Mouse (Mus musculus) heart, embryonic 13.5 days (tissue): ENCODE data around the gene Pigu. TPM values are rescaled to one million over a fixed set of nuclear protein-coding genes. Genes with fewer than 3 reads are reported as not detected.

Experiments
- ATAC-seq: fragments of 200-750 bp; cut with Nextera tagmentation; 2 replicates; pipeline ENCODE4 v1.8.0; 2017; ENCODE audit warnings: moderate TSS enrichment; ENCODE audit not compliant: insufficient number of reproducible peaks, low FRiP score, low TSS enrichment; ENCODE audit errors: extremely low read depth
- H3K27ac ChIP-seq: fragments of 300-500 bp; sonication (generic); replicated peaks from 2 replicates; pipeline ENCODE4 v1.5.1; 2015; ENCODE audit warnings: moderate library complexity, mild to moderate bottlenecking, inconsistent platforms
- H3K27me3 ChIP-seq: fragments of 300-500 bp; sonication (generic); replicated peaks from 2 replicates; pipeline ENCODE4 v1.6.1; 2015; ENCODE audit warnings: mild to moderate bottlenecking, inconsistent platforms
- H3K36me3 ChIP-seq: fragments of 300-500 bp; sonication (generic); 2 replicates; pipeline ENCODE4 v1.6.1; 2015; ENCODE audit warnings: mild to moderate bottlenecking, inconsistent platforms
- H3K4me1 ChIP-seq: fragments of 300-500 bp; sonication (generic); 2 replicates; pipeline ENCODE4 v1.6.1; 2015; ENCODE audit warnings: inconsistent platforms
- H3K4me2 ChIP-seq: fragments of 300-500 bp; sonication (generic); 2 replicates; pipeline ENCODE4 v1.6.1; 2015; ENCODE audit warnings: inconsistent platforms, mild to moderate bottlenecking, moderate library complexity
- H3K4me3 ChIP-seq: fragments of 300-500 bp; sonication (generic); 2 replicates; pipeline ENCODE4 v1.5.1; 2015; ENCODE audit warnings: moderate library complexity, mild to moderate bottlenecking, inconsistent platforms
- H3K9ac ChIP-seq: fragments of 300-500 bp; sonication (generic); 2 replicates; pipeline ENCODE4 v1.6.1; 2015; ENCODE audit warnings: inconsistent platforms, mild to moderate bottlenecking, moderate library complexity
- H3K9me3 ChIP-seq: fragments of 300-500 bp; sonication (generic); 2 replicates; pipeline ENCODE4 v1.6.1; 2016; ENCODE audit warnings: inconsistent platforms
- WGBS: fragments of 180-500 bp; shearing (Covaris S2); methylation state at CpG from one replicate; pipeline ENCODE4 v1.1.7; 2015; ENCODE audit warnings: mixed read lengths; 5-methylcytosine and 5-hydroxymethylcytosine counted together
- polyA plus RNA-seq: library from polyadenylated mRNA; unstranded; fragments of >200 nt; fragmentation: Nextera tagmentation; extraction: Ambion mirVana; gene quantifications from 2 replicates; pipeline ENCODE4 v1.2.1, GENCODE M21; 2015

The Pigu gene
- polyA plus RNA-seq, 1 experiment from 2014 or later: 53.2 TPM

DNA sequence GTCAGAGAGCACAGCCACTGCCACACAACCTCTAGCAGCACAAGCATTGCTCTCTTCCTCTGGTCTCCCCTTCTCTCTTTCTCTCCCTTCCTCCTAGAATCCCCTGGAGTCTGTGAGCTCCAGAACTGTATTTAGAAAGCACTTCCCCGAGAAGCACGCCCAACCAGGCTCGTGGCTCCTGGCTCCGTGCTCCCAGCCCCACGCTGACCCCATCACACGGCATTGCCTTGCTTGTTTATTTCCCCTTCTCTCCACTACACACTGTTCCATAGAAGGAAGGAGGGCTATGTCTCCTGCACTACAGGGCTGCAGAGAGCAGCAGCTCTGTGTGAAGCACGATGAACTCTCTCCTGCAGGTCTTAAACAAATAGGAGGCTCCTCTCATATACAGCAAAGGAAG is 72.6 kb downstream of the Pigu start:
- Histone ChIP-seq H3K36me3 (peaks cover 25% of the 10 kb centered on the region), H3K4me3 (no peak overlapping the region), H3K4me1 (peaks cover 45% of the 10 kb centered on the region), H3K27ac (peak overlapping the region; percentile 76), H3K9ac (peak overlapping the region; percentile 33; the same call in 1 of the 2 replicates), H3K27me3 (no peaks in the 10 kb centered on the region), H3K4me2 (no peak overlapping the region), H3K9me3 (no peaks in the 10 kb centered on the region)
- WGBS: 58% methylated on average over 7 of the region's 7 CpGs
- ATAC-seq: no peak

DNA sequence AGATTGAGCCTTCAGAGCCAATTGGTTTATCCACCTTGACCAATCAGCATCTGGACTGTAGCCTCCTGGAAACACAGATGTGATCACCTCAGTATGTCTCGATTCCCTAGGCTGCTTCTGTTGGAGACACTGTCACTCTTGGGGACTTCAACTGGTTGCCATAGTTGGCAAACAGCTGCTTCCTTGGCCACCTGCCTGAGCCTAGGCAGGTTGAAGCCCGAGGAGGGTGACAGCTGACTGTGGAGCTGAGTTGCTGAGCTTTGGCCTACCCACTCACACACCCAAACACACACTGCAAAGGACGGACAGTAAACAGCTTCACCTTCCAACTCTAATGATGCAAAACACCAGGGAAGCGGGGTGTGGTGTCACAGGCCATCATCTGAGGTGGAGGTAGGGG is 73.4 kb downstream of the Pigu start:
- no peak overlapping the region for H3K4me3 ChIP-seq
- ATAC-seq: no peak
- H3K36me3 ChIP-seq: peaks cover 29% of the 10 kb centered on the region
- H3K4me1 ChIP-seq: peaks cover 45% of the 10 kb centered on the region
- peak overlapping the region; percentile 76 for H3K27ac ChIP-seq
- no peaks in the 10 kb centered on the region for H3K9me3 ChIP-seq
- H3K9ac ChIP-seq: no peak overlapping the region
- WGBS: 80% methylated on average over 4 of the region's 4 CpGs
- H3K27me3 ChIP-seq: no peaks in the 10 kb centered on the region
- H3K4me2 ChIP-seq: no peak overlapping the region

DNA sequence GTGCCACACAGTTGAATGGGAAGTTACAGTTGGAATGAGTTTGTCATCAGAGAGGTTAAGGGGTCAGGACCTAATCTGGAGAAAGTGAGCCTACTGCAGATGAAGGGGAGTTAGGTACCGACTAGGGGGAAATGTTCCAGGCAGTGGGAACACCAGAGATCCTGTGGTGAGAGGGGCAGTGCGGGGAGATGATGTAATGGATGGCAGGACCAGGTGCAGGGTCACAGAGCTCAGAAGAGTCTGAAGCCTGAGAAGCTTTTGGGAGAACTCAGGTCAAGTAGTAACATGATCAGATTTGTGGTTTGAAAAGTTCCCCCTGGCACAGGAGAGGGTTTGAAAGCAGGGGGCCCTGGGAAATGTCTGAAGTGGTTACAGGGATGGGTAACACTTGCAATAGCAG is 77.1 kb downstream of the Pigu start:
- no peaks in the 10 kb centered on the region for H3K9me3 ChIP-seq
- peaks cover 42% of the 10 kb centered on the region for H3K4me1 ChIP-seq
- 59% methylated on average over 2 of the region's 2 CpGs for WGBS
- H3K36me3 ChIP-seq: peaks cover 38% of the 10 kb centered on the region
- ATAC-seq: no peak
- no peak overlapping the region for H3K4me3 ChIP-seq
- no peaks in the 10 kb centered on the region for H3K27me3 ChIP-seq
- no peak overlapping the region for H3K4me2 ChIP-seq
- no peak overlapping the region for H3K27ac ChIP-seq
- H3K9ac ChIP-seq: no peak overlapping the region

DNA sequence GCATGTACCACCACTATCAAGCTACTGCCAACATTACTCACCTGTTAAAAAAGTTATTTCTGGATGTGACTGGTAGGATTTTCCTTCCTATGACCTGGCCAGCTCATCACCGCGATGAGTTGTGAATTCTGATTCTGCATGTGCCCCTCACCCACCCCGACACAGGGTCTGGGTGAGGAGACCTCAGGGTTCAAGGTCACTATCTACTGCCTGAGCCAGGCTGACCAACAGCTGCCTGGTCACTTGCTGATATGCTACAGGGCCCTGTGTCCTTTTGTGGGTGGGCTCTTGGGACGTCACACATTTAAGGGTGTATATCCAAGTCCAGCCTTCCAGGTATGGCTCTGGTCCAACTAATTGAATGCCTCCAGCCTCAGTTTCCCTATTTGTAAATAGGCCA is 78.1 kb downstream of the Pigu start:
- Histone ChIP-seq H3K27me3 (no peaks in the 10 kb centered on the region), H3K9me3 (no peaks in the 10 kb centered on the region), H3K4me2 (no peak overlapping the region), H3K36me3 (peaks cover 38% of the 10 kb centered on the region), H3K4me3 (no peak overlapping the region), H3K27ac (no peak overlapping the region), H3K9ac (no peak overlapping the region), H3K4me1 (peaks cover 33% of the 10 kb centered on the region)
- 81% methylated on average over 4 of the region's 4 CpGs for WGBS
- no peak for ATAC-seq

DNA sequence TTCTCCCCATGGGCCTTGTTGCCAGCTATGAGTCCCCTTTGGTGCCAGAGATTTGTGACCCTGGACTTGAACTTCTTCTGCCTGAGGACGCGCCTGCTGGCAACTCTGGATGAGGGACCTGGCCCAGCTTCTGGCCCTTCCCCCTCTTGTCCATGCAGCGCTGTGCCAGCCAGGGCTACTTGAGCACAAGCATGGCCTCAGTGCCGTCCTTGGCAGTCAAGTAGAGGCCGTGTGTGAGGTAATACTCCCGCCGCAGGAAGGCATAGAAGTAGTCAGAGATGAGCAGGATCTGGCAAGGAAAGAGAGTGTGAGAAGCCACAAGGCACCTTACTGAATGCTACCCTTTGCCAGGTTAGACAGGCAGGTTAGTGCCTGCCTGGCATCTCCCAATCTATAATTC is 78.9 kb downstream of the Pigu start:
- H3K36me3 ChIP-seq: peaks cover 35% of the 10 kb centered on the region
- H3K4me2 ChIP-seq: no peak overlapping the region
- H3K4me1 ChIP-seq: peaks cover 25% of the 10 kb centered on the region
- WGBS: 84% methylated on average over 7 of the region's 7 CpGs
- no peaks in the 10 kb centered on the region for H3K9me3 ChIP-seq
- H3K4me3 ChIP-seq: no peak overlapping the region
- no peak overlapping the region for H3K27ac ChIP-seq
- no peak for ATAC-seq
- H3K27me3 ChIP-seq: no peaks in the 10 kb centered on the region
- H3K9ac ChIP-seq: no peak overlapping the region; the same call in 1 of the 2 replicates

DNA sequence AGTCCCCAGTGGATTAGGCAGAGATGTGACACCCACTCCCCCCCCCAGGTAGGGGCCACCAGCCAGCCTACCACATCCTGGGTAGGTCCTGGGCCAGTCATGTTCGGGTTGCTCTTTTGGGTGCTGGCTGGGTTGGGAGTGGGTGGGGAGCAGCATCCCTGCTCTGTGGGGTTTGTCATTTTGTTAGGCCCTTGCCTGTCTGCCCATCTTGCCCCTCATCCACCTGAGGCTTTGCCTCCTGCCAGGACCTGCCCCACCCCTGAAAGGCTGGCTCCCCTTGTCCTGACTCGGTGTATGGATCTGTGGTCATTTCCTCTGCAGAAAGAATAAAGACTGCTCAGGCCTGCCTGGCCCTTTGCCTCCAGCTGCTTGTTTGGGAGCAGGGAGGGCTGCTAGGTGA is 79.5 kb downstream of the Pigu start:
- Histone ChIP-seq H3K9ac (peak overlapping the region; percentile 99), H3K4me3 (peak overlapping the region; percentile 97), H3K27me3 (no peaks in the 10 kb centered on the region), H3K27ac (0 out of 2 replicates have a peak overlapping the region, but pooled peaks have one; percentile 93), H3K36me3 (peaks cover 35% of the 10 kb centered on the region), H3K4me1 (peaks cover 22% of the 10 kb centered on the region), H3K4me2 (peak overlapping the region; percentile 90), H3K9me3 (no peaks in the 10 kb centered on the region)
- no peak for ATAC-seq
- 82% methylated on average over 2 of the region's 2 CpGs for WGBS

DNA sequence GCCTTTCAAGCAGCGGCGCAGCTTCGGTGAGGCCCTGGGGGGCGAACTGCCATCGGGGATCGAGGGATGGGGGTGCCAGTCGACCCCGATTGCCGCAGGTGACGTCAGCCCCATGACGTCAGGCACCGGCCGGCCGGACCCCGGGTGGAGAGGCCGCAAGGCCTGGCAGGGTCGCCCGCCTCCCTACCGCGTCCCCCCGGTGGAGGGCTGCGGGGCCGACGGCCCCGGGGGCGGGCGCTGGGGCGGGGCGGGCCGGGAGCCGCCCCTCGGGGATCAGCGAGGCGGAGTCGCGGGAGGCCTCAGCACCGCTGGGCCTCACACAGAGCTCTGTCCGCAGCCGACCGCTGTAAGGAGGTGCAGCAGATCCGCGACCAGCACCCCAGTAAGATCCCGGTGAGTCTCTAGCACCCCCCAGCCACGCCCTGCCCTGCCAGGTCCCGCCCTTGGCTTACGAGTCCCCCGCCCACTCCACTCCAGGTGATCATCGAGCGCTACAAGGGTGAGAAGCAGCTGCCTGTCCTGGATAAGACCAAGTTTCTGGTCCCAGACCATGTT is 80.5 kb downstream of the Pigu start:
- Histone ChIP-seq H3K27ac (peak overlapping the region; percentile 93), H3K9me3 (no peaks in the 10 kb centered on the region), H3K4me1 (peaks cover 26% of the 10 kb centered on the region), H3K4me3 (peak overlapping the region; percentile 97), H3K9ac (peak overlapping the region; percentile 99), H3K27me3 (no peaks in the 10 kb centered on the region), H3K4me2 (peak overlapping the region; percentile 90), H3K36me3 (peaks cover 33% of the 10 kb centered on the region)
- WGBS: 0% methylated on average over 46 of the region's 49 CpGs
- peak; percentile 88 for ATAC-seq

DNA sequence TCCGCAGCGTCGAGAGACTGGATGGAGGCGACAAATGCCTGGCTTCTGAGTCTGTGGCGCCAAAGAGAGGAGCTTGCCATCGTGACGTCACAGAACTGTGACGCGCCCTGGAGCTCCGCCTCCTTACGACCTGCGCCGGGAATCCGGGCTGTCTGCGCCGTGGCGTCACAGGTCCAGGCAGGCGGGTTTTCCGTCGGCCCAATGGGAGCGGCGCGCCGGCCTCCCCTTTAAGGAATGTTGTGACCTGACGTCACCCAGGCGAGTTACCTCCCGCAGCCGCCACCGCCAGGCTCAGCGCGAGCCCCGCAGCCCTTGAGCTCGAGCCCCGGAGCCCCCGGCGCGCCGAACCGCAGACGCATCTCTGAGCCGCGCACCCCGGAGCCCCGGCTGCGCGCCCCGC is 81.0 kb downstream of the Pigu start, which contains the start of gene Map1lc3a:
Gene Map1lc3a, plus strand, starts transcription at position 103 of the 400 bp plus-strand sequence.
- WGBS: under 1% methylated on average over 47 of the region's 47 CpGs
- Histone ChIP-seq H3K9ac (peak within 1 kb of the TSS; percentile 99), H3K9me3 (no peaks in the 10 kb centered on the region), H3K4me1 (peaks cover 26% of the 10 kb centered on the region), H3K27me3 (no peaks in the 10 kb centered on the region), H3K36me3 (peaks cover 29% of the 10 kb centered on the region), H3K4me2 (peak within 1 kb of the TSS; percentile 90), H3K4me3 (peak within 1 kb of the TSS; percentile 97), H3K27ac (peak within 1 kb of the TSS; percentile 93)
- ATAC-seq: peak; percentile 78

DNA sequence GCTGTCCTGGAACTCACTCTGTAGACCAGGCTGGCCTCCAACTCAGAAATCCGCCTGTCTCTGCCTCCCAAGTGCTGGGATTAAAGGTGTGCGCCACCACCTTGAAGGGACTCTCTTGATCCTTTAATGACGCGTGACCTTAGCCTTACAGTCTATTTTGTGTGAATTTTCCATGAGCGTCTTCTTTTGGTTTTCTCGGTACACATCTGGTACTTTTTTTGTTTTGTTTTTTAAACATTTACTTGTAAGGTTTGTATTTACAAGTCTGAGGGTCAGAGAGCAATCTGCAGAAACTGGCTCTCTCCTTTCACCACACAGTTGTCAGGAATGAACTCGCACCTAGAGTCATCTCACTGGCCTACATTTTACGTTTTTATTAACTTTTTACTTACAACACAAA is 83.6 kb downstream of the Pigu start:
- H3K4me1 ChIP-seq: peaks cover 26% of the 10 kb centered on the region
- no peak for ATAC-seq
- WGBS: 84% methylated on average over 8 of the region's 8 CpGs
- H3K4me3 ChIP-seq: no peak overlapping the region
- no peaks in the 10 kb centered on the region for H3K9me3 ChIP-seq
- H3K27ac ChIP-seq: no peak overlapping the region
- no peak overlapping the region for H3K4me2 ChIP-seq
- no peak overlapping the region for H3K9ac ChIP-seq
- H3K27me3 ChIP-seq: no peaks in the 10 kb centered on the region
- H3K36me3 ChIP-seq: peaks cover 12% of the 10 kb centered on the region

DNA sequence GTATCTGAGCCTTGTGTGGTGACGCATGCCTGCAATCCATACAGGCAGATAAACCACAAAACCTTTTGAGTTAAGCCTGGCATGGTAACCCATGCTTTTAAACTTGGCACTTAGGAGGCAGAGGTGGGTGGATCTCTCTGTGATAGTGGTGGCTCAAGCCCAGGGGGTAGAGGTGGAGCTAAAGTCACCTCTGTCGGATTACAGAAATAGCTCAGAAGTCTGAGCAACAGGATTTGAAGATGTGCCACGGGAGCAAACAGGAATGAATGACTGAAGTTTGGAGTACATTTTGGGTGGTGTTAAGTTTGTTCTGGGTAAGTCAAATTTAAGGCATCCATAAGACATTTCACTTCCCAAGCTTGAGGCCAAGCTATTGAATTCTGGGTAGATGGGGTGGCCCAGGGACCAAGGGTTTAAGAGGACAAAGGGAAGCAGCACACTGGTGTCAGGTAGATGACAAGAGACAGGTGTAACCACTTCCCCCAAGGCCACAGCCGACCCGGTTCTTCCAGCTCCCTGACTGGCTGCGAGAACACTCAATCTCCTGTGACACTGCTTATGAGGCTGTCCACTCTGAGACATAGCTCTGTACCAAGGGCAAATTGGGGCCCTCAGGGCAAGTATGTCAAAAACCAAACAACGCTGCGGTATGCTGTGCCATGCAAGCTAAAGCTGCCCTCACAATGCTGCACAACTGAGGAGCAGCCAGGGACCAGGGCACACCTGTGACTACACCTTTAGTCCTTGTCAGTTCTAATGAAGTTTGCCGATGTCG is 84.6 kb downstream of the Pigu start:
- Histone ChIP-seq H3K4me2 (no peak overlapping the region), H3K27me3 (no peaks in the 10 kb centered on the region), H3K9ac (no peak overlapping the region), H3K4me3 (no peak overlapping the region), H3K36me3 (peaks cover 2% of the 10 kb centered on the region; the same call in 1 of the 2 replicates), H3K4me1 (peaks cover 22% of the 10 kb centered on the region), H3K27ac (no peak overlapping the region), H3K9me3 (no peaks in the 10 kb centered on the region)
- no peak for ATAC-seq
- WGBS: 63% methylated on average over 10 of the region's 10 CpGs

DNA sequence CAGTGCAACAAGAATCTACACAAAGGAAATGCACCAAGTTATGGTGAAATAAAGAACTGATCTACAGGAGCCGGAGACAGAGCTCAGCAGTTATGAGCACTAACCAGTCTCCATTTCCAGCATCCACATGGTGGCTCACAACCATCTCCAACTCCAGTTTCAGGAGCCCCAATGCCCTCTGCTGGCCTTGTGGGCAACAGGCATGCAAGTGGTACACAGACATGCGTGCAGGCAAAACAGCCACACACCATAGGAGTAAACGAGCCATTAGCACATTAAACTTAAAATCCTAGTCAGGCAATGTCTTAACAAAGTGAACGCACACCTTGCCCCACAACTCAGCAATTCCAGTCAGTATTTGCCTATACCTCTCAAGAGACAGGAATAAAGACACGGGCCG is 85.3 kb downstream of the Pigu start:
- ATAC-seq: no peak
- Histone ChIP-seq H3K4me3 (no peak overlapping the region), H3K27ac (no peak overlapping the region), H3K9me3 (no peaks in the 10 kb centered on the region), H3K27me3 (no peaks in the 10 kb centered on the region), H3K9ac (no peak overlapping the region), H3K4me2 (no peak overlapping the region), H3K4me1 (peaks cover 16% of the 10 kb centered on the region), H3K36me3 (no peaks in the 10 kb centered on the region)
- 80% methylated on average over 6 of the region's 6 CpGs for WGBS

DNA sequence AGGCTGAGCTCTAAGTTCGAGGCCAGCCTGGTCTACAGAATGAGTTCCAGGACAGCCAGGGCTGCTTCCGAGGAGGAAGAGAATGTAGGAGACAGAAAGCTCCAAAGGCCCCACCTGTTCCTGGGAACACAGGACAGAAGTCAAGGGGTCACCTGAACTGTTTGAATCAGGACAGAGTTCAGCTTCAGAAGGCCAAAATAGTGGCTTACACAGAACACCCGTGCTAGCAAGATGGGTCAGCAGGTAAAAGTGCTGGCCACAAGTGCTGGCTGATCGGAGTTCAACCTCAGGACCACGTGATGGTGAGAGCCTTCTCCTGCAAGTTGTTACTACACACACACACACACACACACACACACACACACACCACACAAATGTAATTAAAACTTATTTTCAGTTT is 90.3 kb downstream of the Pigu start:
- Histone ChIP-seq H3K4me1 (no peaks in the 10 kb centered on the region), H3K27ac (no peak overlapping the region), H3K4me2 (no peak overlapping the region), H3K27me3 (no peaks in the 10 kb centered on the region), H3K4me3 (no peak overlapping the region), H3K9me3 (no peaks in the 10 kb centered on the region), H3K36me3 (no peaks in the 10 kb centered on the region), H3K9ac (no peak overlapping the region)
- 73% methylated on average over 5 of the region's 5 CpGs for WGBS
- no peak for ATAC-seq
